Mouse (Mus musculus): ENCODE measurements around the gene Znhit1. TPM values are rescaled to one million over a fixed set of nuclear protein-coding genes. Genes with fewer than 3 reads are reported as not detected.

The Znhit1 gene
- polyA plus RNA-seq, 1 experiment = 88.2 TPM

DNA sequence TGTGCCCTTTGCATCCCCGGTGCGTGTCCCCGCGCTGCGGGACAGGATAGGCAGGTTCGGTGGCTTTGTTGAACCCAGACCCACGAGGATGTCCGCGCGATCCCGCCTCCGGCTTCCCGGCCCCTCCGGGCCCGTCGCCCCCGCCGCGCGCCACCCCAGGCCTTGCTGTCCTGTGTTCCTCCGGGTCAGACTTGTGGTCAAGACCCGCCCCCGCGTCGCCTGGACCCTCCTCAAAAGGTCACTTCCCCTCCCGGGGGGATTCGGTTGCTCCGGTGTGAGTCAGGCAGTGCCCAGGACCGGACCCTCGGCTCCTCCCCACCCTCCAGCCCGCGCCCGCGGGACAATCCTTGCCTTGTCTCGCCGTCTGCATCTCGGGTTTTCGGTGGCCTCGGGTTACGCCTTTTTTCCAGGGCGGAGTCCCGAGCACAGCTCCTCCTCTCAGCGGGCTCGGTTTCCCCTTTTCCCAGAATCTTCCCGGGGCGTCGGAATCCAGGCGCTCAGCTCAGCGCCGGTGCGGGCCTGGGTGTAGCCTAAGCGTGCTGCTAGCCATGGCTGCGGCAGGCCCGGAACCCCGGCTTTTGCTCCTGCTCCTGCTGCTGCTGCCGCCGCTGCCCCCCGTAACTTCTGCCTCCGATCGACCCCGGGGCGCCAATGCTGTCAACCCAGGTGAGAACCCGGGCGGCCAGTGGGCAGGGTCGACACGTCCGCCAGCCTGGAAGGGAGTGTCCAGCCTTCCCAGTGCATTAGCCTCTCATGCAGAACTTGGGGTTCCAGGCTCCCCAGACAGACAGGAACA, 485 bp downstream of the Znhit1 start:
- peak; percentile 60 to 78 for DNase-seq (ENCODE audit: extremely low spot score in 1 of 2, low spot score in 1 of 2)

DNA sequence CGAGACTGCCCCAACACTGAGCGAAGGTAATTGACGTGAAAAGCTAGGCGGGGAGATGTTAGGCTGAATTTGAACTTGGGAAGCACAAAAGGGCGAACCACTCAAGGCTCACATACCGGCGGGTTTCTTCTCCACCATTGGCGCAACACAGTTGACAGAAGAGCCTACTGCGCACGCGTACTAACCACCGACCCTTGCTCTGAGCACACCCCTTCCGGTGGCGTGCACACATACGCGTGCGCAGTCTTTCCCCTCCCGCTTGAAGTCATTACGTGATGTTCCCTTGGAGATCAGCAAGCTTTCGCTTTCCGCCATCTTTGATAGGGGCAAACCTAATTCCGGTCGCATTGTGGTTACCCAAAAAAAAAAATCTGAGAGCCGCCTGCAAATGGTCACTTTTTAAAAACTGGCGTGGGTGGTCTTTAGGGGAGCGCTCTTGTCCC, 1.1 kb downstream of the Znhit1 start, which contains the start of gene Plod3:
Gene Plod3, plus strand, starts transcription at position 325 of the 443 bp plus-strand sequence.
- peak; percentile 95 to 98 for DNase-seq (ENCODE audit: extremely low spot score in 1 of 2, low spot score in 1 of 2)

GRCm38 (mm10) chr5:136984828-136985227, 3.0 kb downstream of the Znhit1 start:
- no peak for DNase-seq (ENCODE audit: extremely low spot score in 1 of 2, low spot score in 1 of 2)

DNA sequence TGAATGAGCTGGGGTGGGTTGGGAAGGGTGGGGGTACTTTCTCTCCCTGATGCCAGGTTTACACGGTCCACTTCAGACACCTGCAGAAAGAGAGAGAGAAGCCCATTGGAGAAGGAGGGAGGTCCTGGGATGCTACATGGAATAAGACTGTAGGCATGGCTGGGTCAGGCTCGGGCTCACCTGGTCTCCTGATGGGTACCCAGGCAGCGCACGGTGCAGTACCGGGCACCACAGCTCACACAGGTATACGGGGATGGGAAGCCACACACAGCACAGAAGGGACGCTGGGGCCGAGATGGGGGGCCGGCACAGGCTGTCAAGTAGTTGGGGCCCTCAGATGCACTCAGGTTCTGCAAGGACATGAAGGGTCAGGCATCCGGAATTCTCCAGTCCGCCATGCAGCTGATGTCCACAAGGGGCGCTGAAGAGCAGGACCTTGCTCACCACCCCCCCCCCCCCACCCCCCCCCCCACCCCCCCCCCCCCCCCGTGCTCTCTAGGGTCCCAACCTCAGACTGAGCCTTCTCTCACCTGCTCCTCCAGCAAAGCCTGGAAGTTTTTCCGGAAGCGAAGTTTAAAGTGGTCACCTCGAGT, 5.4 kb downstream of the Znhit1 start:
- peak in 1 of 2 experiments; percentile 56 for DNase-seq (ENCODE audit: extremely low spot score in 1 of 2, low spot score in 1 of 2)

DNA sequence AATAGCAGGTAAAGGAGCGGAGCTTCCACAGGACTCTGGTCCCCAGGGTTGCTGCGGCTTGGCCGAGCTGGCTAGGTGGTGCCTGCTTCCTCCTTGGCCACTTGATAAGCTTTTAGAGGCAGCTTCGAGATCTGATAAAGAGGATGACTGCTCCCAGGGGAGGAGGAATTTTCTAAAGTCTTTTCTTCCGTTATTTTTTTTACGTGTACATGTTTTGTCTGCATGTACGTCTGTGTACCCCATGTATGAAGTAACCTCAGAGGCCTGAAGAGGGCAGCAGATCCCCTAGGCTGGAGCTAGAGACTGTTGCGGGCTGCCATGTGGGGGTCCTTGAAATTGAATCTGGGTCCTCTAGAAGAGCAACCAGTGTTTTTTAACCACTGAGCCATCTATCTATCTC, 6.8 kb downstream of the Znhit1 start:
- DNase-seq (ENCODE audit: extremely low spot score in 1 of 2, low spot score in 1 of 2) = no peak

DNA sequence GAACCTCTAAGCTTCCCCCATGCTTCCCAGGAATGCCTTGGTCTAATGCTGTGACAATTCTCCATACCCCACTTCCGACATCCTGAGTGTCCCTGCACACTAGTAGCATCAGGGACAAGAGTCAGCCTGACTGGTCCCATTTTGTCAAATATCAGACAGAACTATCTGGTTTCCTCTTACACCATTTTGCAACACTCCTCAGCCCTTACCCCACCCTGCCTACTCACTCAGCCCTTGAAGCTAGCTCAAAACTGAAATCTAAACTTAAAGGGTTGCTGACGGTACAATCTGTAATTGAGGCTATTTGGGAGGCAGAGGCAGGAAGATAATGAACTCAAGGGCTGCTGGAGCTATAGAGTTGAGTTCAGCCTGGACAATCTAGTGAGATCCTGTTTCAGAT, 8.1 kb downstream of the Znhit1 start:
- DNase-seq (ENCODE audit: extremely low spot score in 1 of 2, low spot score in 1 of 2) = no peak

DNA sequence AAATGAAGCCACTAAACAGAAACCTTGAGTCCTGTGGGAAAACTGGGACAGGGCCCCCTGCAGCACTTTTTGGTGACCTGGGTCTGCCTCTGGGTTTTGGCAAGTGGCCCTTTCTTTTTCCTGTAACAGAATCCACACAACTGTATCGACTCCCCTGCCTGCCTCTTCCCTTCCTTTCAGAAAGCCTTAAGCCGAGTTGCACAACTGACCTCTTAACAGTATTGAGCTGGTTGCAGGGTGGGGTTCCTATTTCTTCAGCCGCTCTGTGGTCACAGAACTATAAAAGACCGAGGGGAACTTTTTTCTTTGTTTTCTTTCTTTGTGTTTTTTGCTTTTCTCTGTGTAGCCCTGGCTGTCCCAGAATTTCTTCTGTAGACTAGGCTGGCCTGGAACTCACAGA, 10.1 kb downstream of the Znhit1 start:
- no peak for DNase-seq (ENCODE audit: extremely low spot score in 1 of 2, low spot score in 1 of 2)

DNA sequence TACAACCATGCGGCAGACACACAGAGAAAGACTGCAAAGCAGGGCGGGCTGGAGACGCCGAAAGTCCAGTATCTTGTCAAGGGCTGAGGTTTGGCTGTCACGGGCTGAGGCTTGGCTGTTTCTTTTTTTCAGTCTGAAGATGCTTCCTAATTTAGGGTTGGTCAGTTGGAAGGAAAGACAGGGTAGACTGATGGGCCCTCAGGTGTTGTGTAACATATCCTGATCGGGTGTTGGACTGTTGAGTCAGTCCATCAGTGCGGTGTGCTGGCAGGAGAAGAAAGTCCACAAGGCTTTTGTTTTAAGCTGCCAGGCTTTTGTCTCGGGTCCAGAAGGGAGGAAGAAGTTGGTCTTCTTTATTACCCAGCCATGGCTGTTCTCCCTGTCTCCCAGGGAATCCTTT, 14.2 kb downstream of the Znhit1 start:
- DNase-seq (ENCODE audit: extremely low spot score in 1 of 2, low spot score in 1 of 2) = no peak

DNA sequence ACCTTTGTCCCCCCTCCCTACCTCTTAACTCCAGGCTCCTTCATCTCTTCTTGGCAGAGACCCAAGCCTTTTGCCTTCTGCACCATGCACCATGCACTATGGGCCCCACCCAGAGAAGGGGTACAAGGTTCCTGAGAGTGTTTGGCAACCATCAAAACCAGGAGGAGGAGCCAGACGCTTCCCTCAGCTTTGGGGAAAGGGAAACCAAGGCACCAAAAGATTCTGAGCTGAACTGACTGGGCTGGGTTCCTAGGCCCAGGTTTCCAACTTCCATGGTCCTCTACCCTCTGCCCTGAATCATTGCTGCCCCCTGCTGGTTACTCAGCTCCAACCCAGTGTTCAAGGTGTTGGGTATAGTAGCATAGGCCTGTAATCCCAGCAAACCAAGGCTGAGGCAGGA, 17.1 kb downstream of the Znhit1 start:
- DNase-seq (ENCODE audit: extremely low spot score in 1 of 2, low spot score in 1 of 2) = peak in 1 of 2 experiments; percentile 78

DNA sequence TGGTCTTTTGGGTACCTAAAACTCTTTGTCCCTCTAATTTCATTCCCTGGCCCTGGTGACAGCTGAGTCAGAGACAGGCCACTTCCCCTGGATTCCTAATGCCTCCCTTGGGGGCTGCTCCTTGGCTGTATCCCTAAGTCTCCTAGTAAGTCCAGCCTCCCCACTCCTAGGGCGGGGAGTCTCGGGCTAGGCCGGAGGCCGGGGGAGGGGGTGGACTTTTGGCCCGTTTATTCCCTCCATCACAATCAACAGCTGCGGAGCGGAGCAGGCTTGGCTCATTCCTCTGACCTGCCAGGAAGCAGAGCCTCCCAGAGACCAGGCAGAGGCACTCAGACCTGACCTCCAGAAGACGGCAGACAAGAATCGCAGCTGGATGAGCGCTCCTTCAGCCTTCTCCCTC, 20.2 kb downstream of the Znhit1 start:
- DNase-seq (ENCODE audit: extremely low spot score in 1 of 2, low spot score in 1 of 2) = no peak

GRCm38 (mm10) chr5:136966861-136967455, 20.9 kb downstream of the Znhit1 start:
- DNase-seq (ENCODE audit: extremely low spot score in 1 of 2, low spot score in 1 of 2) = no peak

- DNase-seq (ENCODE audit: extremely low spot score in 1 of 2, low spot score in 1 of 2) = no peak
These were observed 21.5 kb downstream of the Znhit1 start, which contains the start of gene Cldn15 for GRCm38 (mm10) chr5:136966331-136966730. Gene Cldn15, plus strand, starts transcription at chr5:136966616.

GRCm38 (mm10) chr5:136965686-136966085, 22.1 kb downstream of the Znhit1 start:
- DNase-seq (ENCODE audit: extremely low spot score in 1 of 2, low spot score in 1 of 2) = no peak

- DNase-seq (ENCODE audit: extremely low spot score in 1 of 2, low spot score in 1 of 2) = no peak
These were observed 22.6 kb downstream of the Znhit1 start for GRCm38 (mm10) chr5:136965210-136965609.

DNA sequence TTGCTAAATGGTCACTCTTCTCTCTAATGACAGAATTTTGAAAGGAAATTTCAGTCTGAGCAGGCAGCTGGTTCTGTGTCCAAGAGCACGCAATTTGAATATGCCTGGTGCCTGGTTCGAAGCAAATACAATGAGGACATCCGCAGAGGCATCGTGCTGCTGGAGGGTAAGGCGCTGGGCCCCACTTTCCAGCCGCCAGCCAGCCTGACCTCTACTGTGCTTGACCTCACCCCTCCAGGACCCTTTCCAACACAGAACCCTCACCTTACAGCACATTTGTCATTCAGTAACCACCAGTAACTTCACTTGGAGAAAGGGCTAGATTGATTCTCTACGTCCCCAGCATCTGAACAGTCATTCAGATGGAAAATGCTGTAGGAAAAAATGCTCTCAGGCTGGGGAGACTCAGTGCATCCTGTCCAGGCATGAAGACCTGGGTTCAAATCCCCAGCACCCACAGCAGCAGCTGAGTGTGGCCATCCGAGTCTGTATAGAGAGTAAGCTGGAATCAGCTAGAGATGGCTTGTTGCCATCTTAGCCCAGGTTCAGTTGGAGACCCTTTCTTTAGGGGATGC, 24.8 kb downstream of the Znhit1 start:
- no peak for DNase-seq (ENCODE audit: extremely low spot score in 1 of 2, low spot score in 1 of 2)

GRCm38 (mm10) chr5:136962501-136962900, 25.3 kb downstream of the Znhit1 start:
- peak; percentile 55 to 87 for DNase-seq (ENCODE audit: extremely low spot score in 1 of 2, low spot score in 1 of 2)

DNA sequence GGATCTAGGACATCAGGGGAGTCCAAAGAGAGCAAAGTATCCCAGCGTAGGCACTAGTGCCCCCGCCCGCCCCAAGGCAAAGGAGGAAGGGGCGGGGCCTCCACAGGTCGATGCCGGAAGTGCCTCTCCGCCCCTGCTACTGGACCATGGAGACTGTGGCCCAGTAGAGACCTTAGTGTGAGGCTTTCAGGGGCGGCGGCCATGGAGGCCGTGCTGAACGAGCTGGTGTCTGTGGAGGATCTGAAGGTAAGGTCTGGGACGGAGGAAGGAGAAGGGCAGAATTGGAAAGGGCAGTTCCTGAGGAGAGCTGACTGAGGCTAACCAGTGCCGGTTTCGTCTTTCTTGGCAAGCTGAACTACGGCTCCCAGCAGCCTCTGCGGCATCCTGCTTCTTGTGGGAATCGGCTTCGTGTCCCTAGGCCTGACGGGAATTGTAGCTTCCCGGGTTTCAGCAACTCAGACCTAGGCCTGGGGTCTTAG, 25.8 kb downstream of the Znhit1 start:
- peak; percentile 86 to 91 for DNase-seq (ENCODE audit: extremely low spot score in 1 of 2, low spot score in 1 of 2)

DNA sequence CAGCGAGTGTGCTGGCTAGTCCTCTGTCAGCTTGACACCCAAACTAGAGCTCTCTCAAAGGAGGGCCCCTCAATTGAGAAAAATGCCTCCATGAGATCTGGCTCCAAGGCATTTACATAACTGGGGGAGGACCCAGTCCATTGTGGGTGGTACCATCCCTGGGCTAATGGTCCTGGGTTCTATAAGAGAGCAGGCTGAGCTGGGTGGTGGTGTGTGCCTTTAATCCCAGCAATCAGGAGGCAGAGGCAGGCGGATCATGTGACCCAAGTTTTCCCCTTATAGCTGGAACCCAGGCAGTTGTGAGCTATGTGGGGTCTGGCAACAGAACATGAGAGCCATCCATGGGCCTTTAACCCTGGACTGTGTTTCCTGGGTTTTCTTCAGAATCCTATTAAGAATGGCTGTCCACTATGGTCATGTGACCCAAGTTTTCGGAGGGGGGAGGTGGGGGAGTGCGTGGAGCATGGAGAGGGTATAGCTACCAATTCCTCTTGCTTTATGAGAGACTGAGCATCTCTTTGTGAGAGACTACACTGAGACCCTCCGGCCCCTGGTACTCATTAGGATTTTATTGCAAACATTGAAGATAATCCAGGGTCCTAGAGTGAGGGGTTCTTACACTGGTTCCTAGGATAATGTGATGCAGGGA, 26.4 kb downstream of the Znhit1 start:
- DNase-seq (ENCODE audit: extremely low spot score in 1 of 2, low spot score in 1 of 2) = peak in 1 of 2 experiments; percentile 27

DNA sequence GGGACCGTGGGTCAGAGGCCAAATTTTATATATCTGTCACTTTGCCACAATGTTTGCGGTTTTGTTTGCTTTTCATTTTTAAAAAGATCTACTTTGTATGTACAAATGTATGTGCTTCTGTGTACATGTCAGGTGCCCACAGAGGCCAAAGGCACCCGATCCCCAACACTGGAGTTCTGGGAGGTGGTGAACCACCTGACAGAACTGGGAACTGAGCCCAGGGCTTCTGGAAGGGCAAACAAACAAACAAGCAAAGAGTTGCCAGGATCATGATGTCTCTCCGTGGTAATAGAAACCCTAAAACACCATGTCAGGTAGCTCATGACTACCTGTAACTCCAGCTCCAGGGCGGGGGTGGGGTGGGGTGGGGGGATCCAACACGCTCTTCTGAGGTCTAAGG, 27.8 kb downstream of the Znhit1 start:
- no peak for DNase-seq (ENCODE audit: extremely low spot score in 1 of 2, low spot score in 1 of 2)

DNA sequence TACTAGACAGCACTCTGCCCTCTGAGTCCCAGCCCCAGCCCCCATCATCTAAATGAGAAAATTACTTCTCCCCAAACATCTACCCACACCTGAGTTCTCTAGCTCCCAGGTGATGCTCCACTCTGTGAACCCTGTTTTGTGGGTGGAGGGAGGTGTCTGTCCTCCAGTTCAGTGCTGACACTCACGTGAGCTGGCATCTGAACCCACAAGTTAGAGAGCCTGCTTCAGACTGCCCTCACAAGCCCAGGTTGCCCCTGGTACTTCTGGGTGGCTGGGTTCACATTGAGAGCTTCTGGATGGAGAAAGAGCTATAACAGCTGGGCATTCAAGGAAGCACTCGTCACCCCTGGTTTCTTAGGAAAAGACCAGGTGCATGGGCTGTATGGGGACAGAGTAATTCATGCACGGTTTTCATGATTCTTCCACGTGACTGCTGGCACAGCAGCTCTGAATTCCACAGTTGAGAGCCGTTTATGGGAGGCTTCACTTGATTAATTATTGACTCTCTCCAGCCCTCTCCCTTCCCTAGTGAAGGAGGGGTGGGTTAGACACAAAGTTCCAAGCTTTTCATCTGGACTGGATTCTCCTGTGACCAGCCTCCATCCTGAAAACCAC, 28.7 kb downstream of the Znhit1 start:
- no peak for DNase-seq (ENCODE audit: extremely low spot score in 1 of 2, low spot score in 1 of 2)

Data from frontal cortex, adult 2 months (tissue).